Mouse (Mus musculus) small intestine, adult 2 months (tissue): ENCODE results near the gene Isoc2a. TPM values are rescaled to one million over a fixed set of nuclear protein-coding genes. Genes with fewer than 3 reads are reported as not detected.
A peak's percentile ranks its signal among the peaks of the same experiment; 100 is the strongest.
"Not testable (repeated sequence)": the region's sequence is repeated elsewhere in the genome, so short reads cannot be mapped to it uniquely, and the experiment has no call there.

Source experiments
- H3K27ac ChIP-seq: fragments of 200-500 bp; 2 replicates; pipeline ENCODE4 v1.5.1; 2012; ENCODE audit warnings: low read depth, low read length, control low read depth, inconsistent platforms; ENCODE audit not compliant: insufficient read depth
- H3K27me3 ChIP-seq: fragments of 200-500 bp; 2 replicates; pipeline ENCODE4 v1.6.1; 2012; ENCODE audit warnings: mild to moderate bottlenecking, moderate library complexity, low read length, inconsistent platforms; ENCODE audit not compliant: control insufficient read depth, insufficient read depth
- H3K36me3 ChIP-seq: fragments of 200-500 bp; 2 replicates; pipeline ENCODE4 v1.6.1; 2012; ENCODE audit warnings: mild to moderate bottlenecking, low read length, control low read depth, inconsistent platforms; ENCODE audit not compliant: control insufficient read depth, insufficient read depth
- H3K4me1 ChIP-seq: fragments of 200-500 bp; 2 replicates; pipeline ENCODE4 v1.6.1; 2012; ENCODE audit warnings: low read length, inconsistent platforms, mixed read lengths; ENCODE audit not compliant: control insufficient read depth, insufficient read depth, insufficient read length
- H3K4me3 ChIP-seq: fragments of 200-500 bp; 2 replicates; pipeline ENCODE4 v1.5.1; 2012; ENCODE audit warnings: low read depth, mild to moderate bottlenecking, control low read depth, inconsistent platforms, low read length, moderate library complexity
- CTCF ChIP-seq: fragments of 200-500 bp; IDR thresholded peaks from 2 replicates; pipeline ENCODE4 v1.5.1; 2012; ENCODE audit warnings: low read depth, mild to moderate bottlenecking, control low read depth, inconsistent platforms, low read length, moderate library complexity, mixed read lengths; ENCODE audit not compliant: insufficient replicate concordance, insufficient read length; ENCODE audit errors: extremely low read depth
- POLR2A ChIP-seq: fragments of 200-500 bp; IDR thresholded peaks from 2 replicates; pipeline ENCODE4 v1.6.1; 2012; ENCODE audit warnings: low read depth, mild to moderate bottlenecking, control low read depth, inconsistent platforms, low read length, moderate library complexity
- WGBS: fragments of 180-500 bp; shearing (Covaris S2); methylation state at CpG from one replicate; pipeline ENCODE4 v1.1.7; 2018; 5-methylcytosine and 5-hydroxymethylcytosine counted together
- polyA plus RNA-seq: library from polyadenylated mRNA; depleted of rRNA; stranded (reverse); fragments of >200 nt; gene quantifications from 2 replicates; pipeline ENCODE4 v1.2.3, GENCODE M21; 2012

Gene Isoc2a
- polyA plus RNA-seq, 1 experiment: 15.5 TPM

DNA sequence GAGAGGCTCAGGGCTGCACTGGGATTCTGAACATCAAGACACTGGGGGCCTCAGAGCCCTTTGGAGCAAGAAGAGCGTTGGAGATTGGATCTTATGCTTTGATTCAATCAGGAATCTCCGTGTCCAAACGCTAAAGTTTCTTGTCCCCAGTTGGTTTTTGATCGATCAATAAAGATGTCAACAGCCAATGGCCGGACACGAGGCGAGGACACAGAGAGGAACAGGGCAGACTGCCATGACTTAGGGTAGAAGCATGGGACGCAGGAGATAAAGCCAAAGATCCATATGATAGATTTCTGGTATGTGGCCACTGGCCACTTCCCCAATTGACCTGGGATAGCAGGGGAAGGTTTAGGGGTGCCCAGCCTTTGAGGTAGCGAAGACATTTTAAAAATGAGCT lies 20.4 kb upstream of the Isoc2a start:
- no peaks in the 10 kb centered on the region for H3K36me3 ChIP-seq
- no peaks in the 10 kb centered on the region for H3K27me3 ChIP-seq
- TF ChIP-seq CTCF: no peak
- no peak for TF ChIP-seq POLR2A
- 89% methylated on average over 9 of the region's 9 CpGs for WGBS
- H3K4me1 ChIP-seq: no peaks in the 10 kb centered on the region
- no peak overlapping the region for H3K4me3 ChIP-seq
- no peak overlapping the region for H3K27ac ChIP-seq

DNA sequence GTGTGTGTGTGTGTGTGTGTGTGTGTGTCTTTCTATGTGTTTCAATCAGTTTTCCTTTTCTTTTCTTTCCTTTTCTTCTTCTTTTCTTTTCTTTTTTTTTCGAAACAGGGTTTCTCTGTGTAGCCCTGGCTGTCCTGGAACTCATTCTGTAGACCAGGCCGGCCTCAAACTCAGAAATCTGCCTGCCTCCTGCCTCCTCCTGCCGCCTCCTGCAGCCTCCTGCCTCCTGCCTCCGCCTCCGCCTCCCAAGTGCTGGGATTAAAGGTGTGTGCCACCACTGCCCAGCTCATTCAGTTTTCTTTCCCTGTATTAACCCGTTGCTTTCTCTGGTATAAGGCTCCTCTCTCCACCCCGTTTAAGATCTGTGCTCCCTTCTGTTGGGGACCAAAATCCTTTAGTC lies 19.6 kb upstream of the Isoc2a start:
- no peaks in the 10 kb centered on the region for H3K27me3 ChIP-seq
- no peak overlapping the region for H3K4me3 ChIP-seq
- no peak overlapping the region for H3K27ac ChIP-seq
- 72% methylated on average over 7 of the region's 7 CpGs for WGBS
- H3K36me3 ChIP-seq: no peaks in the 10 kb centered on the region
- TF ChIP-seq CTCF (no peak), POLR2A (no peak)
- H3K4me1 ChIP-seq: no peaks in the 10 kb centered on the region

DNA sequence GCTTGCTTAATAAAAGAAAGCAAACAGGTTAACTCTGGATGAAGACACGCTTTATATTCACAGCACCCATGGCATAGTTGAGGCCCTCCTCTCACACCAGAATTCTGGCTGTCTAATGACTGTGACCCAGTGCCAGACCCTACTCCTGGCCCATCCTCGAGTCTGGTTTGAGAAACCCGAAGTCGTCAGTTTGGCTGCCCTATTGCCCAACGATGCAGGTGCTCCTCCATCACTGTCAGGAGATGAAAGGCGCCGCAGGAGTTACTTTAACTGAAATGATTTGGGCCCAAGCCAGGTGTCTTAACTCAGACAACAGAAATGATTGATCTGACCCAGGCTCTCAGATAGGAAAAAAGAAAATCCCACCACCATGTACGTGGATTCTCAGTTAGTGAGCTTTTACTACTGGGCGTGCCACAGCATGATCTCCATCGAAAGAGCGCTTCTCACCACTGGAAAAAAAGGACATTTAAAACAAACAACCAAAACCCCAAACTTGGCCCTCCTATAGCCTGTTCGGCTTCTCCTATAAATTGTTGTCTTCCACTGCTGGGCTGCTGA lies 17.5 kb upstream of the Isoc2a start:
- no peaks in the 10 kb centered on the region for H3K36me3 ChIP-seq
- TF ChIP-seq CTCF: no peak
- no peak for TF ChIP-seq POLR2A
- no peak overlapping the region for H3K27ac ChIP-seq
- no peaks in the 10 kb centered on the region for H3K27me3 ChIP-seq
- no peak overlapping the region for H3K4me3 ChIP-seq
- H3K4me1 ChIP-seq: peaks cover 3% of the 10 kb centered on the region; the same call in 1 of the 2 replicates
- 31% methylated on average over 12 of the region's 12 CpGs for WGBS

DNA sequence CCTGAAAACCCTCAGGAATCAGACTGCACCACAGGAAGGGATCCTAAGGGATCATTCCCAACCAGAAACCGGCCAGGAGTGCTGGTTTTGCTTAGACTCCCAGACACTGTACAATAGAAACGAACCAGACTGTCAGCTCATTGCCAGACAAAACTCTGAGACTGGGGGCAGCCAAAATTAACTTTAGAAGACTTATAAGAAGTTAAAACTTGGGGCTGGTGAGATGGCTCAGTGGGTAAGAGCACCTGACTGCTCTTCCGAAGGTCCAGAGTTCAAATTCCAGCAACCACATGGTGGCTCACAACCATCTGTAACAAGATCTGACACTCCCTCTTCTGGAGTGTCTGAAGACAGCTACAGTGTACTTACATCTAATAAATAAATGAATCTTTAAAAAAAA lies 16.0 kb upstream of the Isoc2a start:
- H3K27me3 ChIP-seq, H3K4me1 ChIP-seq, H3K36me3 ChIP-seq, H3K4me3 ChIP-seq, H3K27ac ChIP-seq: not testable (repeated sequence)
- 53% methylated on average over 3 of the region's 3 CpGs for WGBS

DNA sequence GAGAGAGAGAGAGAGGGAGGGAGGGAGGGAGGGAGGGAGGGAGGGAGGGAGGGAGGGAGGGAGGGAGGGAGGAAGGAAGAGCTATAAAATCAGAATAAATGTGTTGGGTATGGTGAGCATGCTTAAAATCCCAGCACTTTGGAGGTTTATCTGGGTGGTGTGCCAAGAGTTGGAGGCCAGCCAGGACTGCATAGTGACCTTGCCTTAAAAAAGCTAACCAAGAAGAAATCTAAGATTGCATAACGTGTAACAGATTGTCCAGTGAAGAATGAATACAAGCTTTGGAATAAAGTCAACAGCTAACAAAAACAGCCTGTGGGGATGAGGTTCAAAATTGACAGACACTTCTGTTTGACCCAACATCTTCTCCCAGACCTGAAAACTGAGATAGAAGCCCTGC lies 13.9 kb upstream of the Isoc2a start:
- no peak overlapping the region for H3K4me3 ChIP-seq
- TF ChIP-seq POLR2A: no peak
- no peak for TF ChIP-seq CTCF
- H3K27me3 ChIP-seq: no peaks in the 10 kb centered on the region
- peaks cover 6% of the 10 kb centered on the region; the same call in 1 of the 2 replicates for H3K4me1 ChIP-seq
- no peaks in the 10 kb centered on the region for H3K36me3 ChIP-seq
- peak overlapping the region; percentile 45; the same call in 1 of the 2 replicates for H3K27ac ChIP-seq
- 10% methylated on average over 1 of the region's 1 CpGs for WGBS

DNA sequence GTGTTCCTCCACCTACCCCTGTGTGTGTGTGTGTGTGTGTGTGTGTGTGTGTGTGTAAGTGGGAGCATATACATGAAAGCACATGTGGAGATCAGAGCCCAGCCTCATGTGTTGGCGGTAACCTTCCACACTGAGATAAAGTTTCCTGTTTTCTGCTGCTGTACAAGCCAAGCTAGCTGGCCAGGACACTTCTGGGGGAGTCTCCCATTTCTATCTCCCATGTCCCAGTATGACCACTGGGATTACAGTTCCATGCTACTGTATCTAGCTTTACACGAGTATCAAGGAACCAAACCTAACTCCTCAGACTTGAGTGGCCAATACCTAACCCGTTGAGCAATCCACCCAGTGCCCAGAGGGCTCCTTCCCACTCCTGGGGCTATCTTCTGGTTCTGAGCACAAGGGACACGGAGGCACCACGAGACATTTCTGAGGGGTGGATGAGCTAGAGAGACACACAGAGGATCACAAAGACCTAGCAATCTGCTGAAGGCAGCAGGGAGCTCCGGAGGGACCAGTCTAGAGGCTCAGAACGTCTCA lies 13.3 kb upstream of the Isoc2a start:
- TF ChIP-seq POLR2A: no peak
- no peak for TF ChIP-seq CTCF
- WGBS: 84% methylated on average over 7 of the region's 7 CpGs
- H3K27ac ChIP-seq: peak overlapping the region; percentile 45; the same call in 1 of the 2 replicates
- no peak overlapping the region for H3K4me3 ChIP-seq
- no peaks in the 10 kb centered on the region for H3K36me3 ChIP-seq
- peaks cover 6% of the 10 kb centered on the region; the same call in 1 of the 2 replicates for H3K4me1 ChIP-seq
- H3K27me3 ChIP-seq: no peaks in the 10 kb centered on the region

DNA sequence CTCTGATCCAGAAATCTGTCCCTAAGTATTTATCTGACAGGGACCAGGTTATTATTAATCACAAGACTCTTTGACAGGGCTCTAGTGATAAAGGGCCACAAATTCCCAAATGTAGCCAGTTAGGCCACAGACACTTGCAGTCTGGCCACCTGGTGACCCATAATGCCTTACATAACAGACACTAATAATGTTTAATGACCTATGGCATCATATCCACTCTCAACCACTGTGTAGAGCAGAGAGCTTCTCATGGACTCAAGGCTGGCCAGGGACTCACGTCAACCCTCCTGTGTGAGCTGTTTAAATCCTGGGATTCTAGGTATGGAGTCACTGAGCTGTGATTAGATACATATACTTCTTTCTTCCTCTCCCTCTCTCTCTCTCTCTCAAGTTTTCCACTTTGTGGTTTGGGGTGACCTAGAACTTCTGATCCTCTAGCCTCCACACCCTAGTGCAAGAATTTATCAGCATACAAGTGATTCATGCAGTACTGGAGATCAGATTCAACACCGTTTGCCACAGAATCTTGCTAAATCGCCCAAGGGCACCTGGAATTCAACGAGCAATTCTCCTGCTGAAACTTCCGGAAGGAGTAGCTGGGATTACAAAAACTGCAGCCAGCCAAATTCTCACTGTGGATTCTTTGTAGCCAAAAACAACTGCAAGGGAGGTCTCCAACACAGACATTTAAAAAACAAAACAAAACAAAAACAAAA lies 12.7 kb upstream of the Isoc2a start:
- no peaks in the 10 kb centered on the region for H3K27me3 ChIP-seq
- no peaks in the 10 kb centered on the region for H3K36me3 ChIP-seq
- no peak overlapping the region for H3K27ac ChIP-seq
- WGBS: 81% methylated on average over 5 of the region's 5 CpGs
- no peak overlapping the region for H3K4me3 ChIP-seq
- TF ChIP-seq CTCF (no peak), POLR2A (no peak)
- H3K4me1 ChIP-seq: peaks cover 6% of the 10 kb centered on the region; the same call in 1 of the 2 replicates

DNA sequence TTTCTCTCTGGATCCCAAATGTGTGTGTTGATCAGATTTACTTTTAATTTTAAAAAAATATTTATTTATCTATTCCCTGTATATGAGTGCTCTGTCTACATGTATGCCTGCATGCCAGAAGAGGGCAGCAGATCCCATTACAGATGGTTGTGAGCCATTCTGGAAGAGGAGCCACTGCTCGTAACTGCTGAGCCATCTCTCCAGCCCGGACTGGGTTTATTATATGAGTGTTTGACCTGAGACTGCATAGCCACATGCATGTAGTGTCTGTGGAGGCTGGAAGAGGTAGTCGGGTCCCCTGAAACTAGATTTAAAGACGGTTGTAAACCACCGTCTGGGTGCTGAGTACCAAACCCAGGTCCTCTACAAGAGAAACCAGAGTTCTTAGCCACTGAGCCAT lies 11.9 kb upstream of the Isoc2a start:
- Histone ChIP-seq H3K4me1 (peaks cover 6% of the 10 kb centered on the region; the same call in 1 of the 2 replicates), H3K36me3 (no peaks in the 10 kb centered on the region), H3K27me3 (no peaks in the 10 kb centered on the region), H3K27ac (peak overlapping the region; percentile 58), H3K4me3 (peak overlapping the region; percentile 69)
- 59% methylated on average over 5 of the region's 5 CpGs for WGBS
- peak; percentile 51; the same call in 1 of the 2 replicates for TF ChIP-seq CTCF
- no peak for TF ChIP-seq POLR2A
